Mouse (Mus musculus) thymus, postnatal 0 days (tissue): Measurements from ENCODE around the gene Zfp764. TPM values are rescaled to one million over a fixed set of nuclear protein-coding genes. Genes with fewer than 3 reads are reported as not detected.
"Not testable (repeated sequence)": the region's sequence is repeated elsewhere in the genome, so short reads cannot be mapped to it uniquely, and the experiment has no call there.

Experiments
- DNase-seq: peaks from one replicate; pipeline ENCODE4 v3.0.0-alpha.2; 2015; ENCODE audit warnings: low spot score
- polyA plus RNA-seq: library from polyadenylated mRNA; unstranded; fragments of >200 nt; fragmentation: Nextera tagmentation; extraction: Ambion mirVana; gene quantifications from 2 replicates; pipeline ENCODE4 v1.2.1, GENCODE M21; 2015

Zfp764 gene
- polyA plus RNA-seq, 1 experiment from 2014 or later, result 6.8 TPM

GRCm38 (mm10) chr7:127391538-127391937 lies 15.1 kb downstream of the Zfp764 start:
- no peak for DNase-seq

GRCm38 (mm10) chr7:127390306-127390705 lies 16.3 kb downstream of the Zfp764 start:
- DNase-seq, result no peak

DNA sequence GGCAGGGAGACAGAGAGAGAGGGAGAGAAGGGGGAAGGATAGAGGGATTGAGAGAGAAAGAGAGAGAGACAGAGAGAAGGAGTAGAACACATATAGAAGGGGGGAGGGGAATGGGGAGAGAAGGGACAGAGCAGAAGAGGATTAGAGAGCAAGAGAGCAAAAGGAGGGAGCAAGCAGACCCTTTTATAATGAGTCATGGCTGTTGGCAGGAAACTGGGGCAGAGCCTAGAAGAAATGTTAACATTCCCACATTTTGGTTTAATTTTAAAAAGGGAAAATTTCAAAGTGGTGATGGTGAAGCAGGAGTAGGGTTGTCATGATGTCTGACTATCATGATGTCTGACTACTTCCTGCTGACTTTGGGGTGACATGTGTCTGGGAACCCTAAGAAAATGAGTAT lies 18.4 kb downstream of the Zfp764 start:
- not testable (repeated sequence) for DNase-seq

DNA sequence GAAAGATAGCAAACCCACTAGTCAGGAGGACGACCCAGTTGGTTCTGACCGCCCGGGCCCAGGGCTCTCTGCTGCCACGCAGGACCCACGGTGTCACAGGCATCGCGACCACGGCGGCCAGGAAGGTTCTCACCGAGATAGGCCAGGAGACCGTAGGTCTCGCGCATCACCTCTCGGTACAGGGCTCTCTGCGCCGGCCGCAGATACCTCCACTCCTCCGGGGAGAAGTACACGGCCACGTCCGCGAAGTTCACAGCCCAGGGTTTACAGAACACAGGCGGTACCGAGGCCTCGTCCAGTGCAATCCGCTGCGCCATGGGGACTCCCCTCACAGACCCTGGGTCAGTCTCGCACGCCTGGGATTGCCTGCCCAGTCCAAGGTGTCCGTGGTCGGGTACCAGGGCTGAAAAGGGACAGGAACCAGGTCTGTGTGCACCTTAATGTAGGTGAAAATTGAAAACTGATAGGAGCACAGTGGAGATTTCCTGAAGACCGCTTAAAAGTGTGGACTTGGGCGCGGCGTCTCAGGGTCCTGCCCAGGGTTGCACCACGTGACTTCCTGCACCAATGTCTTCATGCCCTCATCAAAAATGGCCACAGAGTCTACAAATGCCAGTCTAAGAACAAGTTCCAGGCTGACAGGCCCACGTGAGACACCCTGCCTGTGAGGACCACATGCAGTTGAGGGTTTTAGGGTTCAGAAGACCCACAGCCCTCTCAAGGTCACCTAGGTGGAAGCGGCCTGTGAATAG lies 19.8 kb downstream of the Zfp764 start, which contains the start of gene 9130019O22Rik:
Gene 9130019O22Rik (minus strand): TSS at position 526 of the 752 bp plus-strand sequence.
- DNase-seq, result peak; percentile 91

DNA sequence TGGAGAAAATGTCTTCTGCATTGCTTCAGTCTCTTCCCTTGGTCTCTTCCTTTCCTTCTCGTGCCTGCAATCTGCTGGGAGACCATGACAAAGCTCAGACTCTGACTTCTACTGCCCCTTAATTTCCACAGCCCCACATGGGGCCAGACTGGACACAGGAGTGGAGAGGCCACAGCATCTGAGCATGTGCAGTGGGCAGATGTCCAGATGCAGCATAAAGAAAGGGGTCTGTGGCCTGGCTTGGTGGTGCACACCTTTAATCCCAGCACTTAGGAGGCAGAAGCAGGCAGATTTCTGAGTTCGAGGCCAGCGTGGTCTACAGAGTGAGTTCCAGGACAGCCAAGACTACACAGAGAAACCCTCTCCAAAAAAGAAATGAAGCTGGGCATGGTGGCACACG lies 21.1 kb downstream of the Zfp764 start:
- DNase-seq, result not testable (repeated sequence)

GRCm38 (mm10) chr7:127378310-127378921 lies 28.2 kb downstream of the Zfp764 start:
- DNase-seq, result no peak

DNA sequence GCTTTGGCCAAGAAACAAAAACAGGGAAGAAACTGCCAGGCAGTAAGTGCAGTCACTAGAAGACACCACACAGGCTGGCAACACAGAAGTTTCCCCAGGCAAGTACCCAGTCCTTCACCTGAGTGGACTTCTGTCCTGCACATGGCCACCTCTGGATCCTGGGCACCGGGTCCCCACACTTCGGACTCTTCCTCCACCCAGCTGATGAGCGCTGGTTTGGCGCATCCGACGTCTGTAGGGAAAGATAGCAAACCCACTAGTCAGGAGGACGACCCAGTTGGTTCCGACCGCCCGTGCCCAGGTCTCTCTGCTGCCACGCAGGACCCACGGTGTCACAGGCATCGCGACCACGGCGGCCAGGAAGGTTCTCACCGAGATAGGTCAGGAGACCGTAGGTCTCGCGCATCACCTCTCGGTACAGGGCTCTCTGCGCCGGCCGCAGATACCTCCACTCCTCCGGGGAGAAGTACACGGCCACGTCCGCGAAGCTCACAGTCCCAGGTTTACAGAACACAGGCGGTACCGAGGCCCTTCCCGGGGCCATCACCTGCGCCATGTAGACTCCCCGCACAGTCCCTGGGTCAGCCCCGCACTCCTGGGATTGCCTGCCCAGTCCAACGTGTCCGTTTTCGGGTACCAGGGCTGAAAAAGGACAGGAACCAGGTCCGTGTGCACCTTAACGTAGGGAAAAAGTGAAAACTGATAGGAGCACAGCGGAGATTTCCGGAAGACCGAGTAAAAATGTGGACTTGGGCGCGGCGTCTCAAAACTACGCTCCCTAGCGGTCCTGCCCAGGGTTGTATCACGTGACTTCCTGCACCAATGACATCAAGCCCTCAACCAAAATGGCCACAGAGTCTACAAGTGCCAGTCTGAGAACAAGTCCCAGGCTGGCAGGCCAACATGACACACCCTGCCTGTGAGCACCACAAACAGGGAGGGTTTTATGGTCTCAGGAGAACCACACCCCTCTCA lies 31.1 kb downstream of the Zfp764 start, which contains the start of gene Zfp747:
Gene Zfp747 (minus strand): TSS at position 780 of the 975 bp plus-strand sequence.
- DNase-seq, result peak; percentile 95

DNA sequence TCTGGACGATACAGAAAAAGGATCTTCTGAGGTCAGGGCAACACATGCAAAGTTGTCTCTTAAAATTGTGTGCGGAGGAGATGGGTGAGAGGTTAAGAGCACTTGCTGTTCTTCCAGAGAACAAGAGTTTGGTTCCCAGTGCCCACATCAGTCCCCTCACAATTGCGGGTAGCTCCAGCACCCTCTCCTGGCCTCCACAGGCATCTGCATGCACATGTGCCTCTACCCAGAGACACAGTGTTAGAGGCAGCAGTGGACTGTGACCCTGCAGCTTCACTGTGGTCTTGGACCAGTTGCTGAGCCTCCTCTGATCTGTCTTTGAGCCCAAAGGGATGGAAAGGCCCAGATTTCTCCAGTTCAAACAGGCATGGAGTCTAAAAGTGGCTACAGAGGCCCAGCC lies 34.8 kb downstream of the Zfp764 start:
- DNase-seq, result not testable (repeated sequence)

GRCm38 (mm10) chr7:127371213-127371612 lies 35.4 kb downstream of the Zfp764 start:
- DNase-seq, result no peak

GRCm38 (mm10) chr7:127366249-127366648 lies 40.4 kb downstream of the Zfp764 start:
- DNase-seq, result no peak

- DNase-seq, result no peak
These were observed 42.5 kb downstream of the Zfp764 start for GRCm38 (mm10) chr7:127364166-127364565.

- DNase-seq, result no peak
These were observed 43.1 kb downstream of the Zfp764 start for GRCm38 (mm10) chr7:127363475-127363921.

DNA sequence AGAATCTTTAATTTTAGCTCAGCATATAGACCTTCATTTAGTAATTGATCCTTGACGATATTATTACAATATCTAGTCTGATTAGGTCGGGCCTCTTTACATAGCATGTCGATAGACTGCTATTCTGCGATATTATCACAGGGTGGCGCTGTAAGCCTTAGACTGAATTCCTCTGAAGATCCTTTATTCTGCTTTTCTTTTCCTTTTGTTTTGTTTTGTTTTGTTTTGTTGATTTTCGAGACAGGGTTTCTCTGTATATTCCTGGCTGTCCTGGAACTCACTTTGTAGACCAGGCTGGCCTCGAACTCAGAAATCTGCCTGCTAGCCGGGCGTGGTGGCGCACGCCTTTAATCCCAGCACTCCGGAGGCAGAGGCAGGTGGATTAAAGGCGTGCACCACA lies 44.2 kb downstream of the Zfp764 start:
- peak; percentile 68 for DNase-seq

- DNase-seq, result no peak
These were observed 45.2 kb downstream of the Zfp764 start for GRCm38 (mm10) chr7:127361449-127361848.

- DNase-seq, result no peak
These were observed 46.4 kb downstream of the Zfp764 start for GRCm38 (mm10) chr7:127360265-127360664.

GRCm38 (mm10) chr7:127358472-127358871 lies 48.1 kb downstream of the Zfp764 start:
- no peak for DNase-seq

DNA sequence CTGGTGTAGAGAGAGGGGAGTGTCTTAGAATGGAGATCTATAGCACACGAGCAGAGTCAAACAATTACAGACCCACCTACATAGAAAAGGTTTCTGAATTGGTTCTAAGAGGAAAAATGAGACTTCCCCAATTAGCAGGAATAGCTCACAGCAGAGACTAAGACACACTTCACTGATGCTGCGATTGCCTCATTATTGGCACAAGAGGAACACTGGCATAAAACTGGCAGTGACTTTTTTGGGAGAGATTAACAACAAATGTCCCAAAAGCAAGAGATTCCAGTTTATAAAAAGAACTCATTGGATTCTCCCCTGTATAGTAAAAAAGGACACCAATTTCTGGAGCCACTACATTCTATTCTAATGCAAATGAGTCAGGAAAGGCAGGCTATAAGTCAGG lies 48.8 kb downstream of the Zfp764 start:
- no peak for DNase-seq

- DNase-seq, result no peak
These were observed 50.8 kb downstream of the Zfp764 start for GRCm38 (mm10) chr7:127355796-127356195.
